ENCODE assay signal across 7 mouse cellular contexts in genomic region chr11:101131701-101132100, GRCm38 (mm10). TPM values are rescaled to one million over a fixed set of nuclear protein-coding genes. Genes with fewer than 3 reads are reported as not detected.
DNase-seq lines count a peak whose midpoint lies in the region; ATAC-seq and TF ChIP-seq lines count a peak whose summit lies in the region.

No protein-coding gene starts in this region.

- no peaks in the 10 kb centered on the region; the same call in 1 of the 2 replicates for H3K4me1 ChIP-seq in kidney, postnatal 0 days (replicated peaks; ENCODE audit: insufficient read depth, low read length)
- H3K4me1 ChIP-seq in kidney, embryonic 15.5 days: peaks cover 9% of the 10 kb centered on the region

- no peaks in the 10 kb centered on the region for H3K27me3 ChIP-seq in kidney, postnatal 0 days (ENCODE audit: insufficient read depth, low read length)
- no peaks in the 10 kb centered on the region for H3K27me3 ChIP-seq in kidney, embryonic 15.5 days

- no peak overlapping the region for H3K9ac ChIP-seq in kidney, postnatal 0 days (ENCODE audit: low read depth, low read length)
- no peak overlapping the region for H3K9ac ChIP-seq in kidney, embryonic 15.5 days

- H3K4me3 ChIP-seq in kidney, postnatal 0 days (replicated peaks; ENCODE audit: low read depth, low read length): no peak overlapping the region
- no peak overlapping the region for H3K4me3 ChIP-seq in kidney, embryonic 15.5 days (replicated peaks)

- ATAC-seq in kidney, postnatal 0 days (replicated peaks; ENCODE audit: low FRiP score, low read depth): no peak
- ATAC-seq in kidney, embryonic 15.5 days (replicated peaks; ENCODE audit: low FRiP score): no peak

- 0 out of 2 replicates have a peak, but pooled peaks cover 2% of the 10 kb centered on the region for H3K36me3 ChIP-seq in kidney, postnatal 0 days (ENCODE audit: insufficient read depth, low read length)
- peaks cover 3% of the 10 kb centered on the region for H3K36me3 ChIP-seq in kidney, embryonic 15.5 days

- WGBS in kidney, postnatal 0 days: 91% methylated on average over 6 of the region's 6 CpGs
- WGBS in kidney, embryonic 15.5 days: 89% methylated on average over 6 of the region's 6 CpGs

- TF ChIP-seq CTCF in kidney, postnatal 0 days (IDR thresholded peaks at IDR 0.05; ENCODE audit: low read depth): peak; percentile 60

- H3K9me3 ChIP-seq in kidney, postnatal 0 days (replicated peaks; ENCODE audit: low read length): no peaks in the 10 kb centered on the region
- no peaks in the 10 kb centered on the region; the same call in 1 of the 2 replicates for H3K9me3 ChIP-seq in kidney, embryonic 15.5 days (replicated peaks)

- no peak overlapping the region for H3K27ac ChIP-seq in kidney, postnatal 0 days
- H3K27ac ChIP-seq in kidney, embryonic 15.5 days: no peak overlapping the region

- peak; percentile 40 for DNase-seq in kidney, postnatal 0 days (ENCODE audit: low spot score)
- peak; percentile 78 for DNase-seq in 416B (ENCODE audit: low read depth)
- DNase-seq in CD4-positive helper T cell, adult 2 months (ENCODE audit: low read depth, low spot score): peak; percentile 35
- DNase-seq in embryo, embryonic 11 days: peak; percentile 47
- DNase-seq in layer of hippocampus, adult 18-20 months (ENCODE audit: low spot score in 2 of 2): no peak
- DNase-seq in heart, adult 8-10 months (ENCODE audit: low spot score): no peak

- H3K4me2 ChIP-seq in kidney, postnatal 0 days (ENCODE audit: low read length): no peak overlapping the region
- no peak overlapping the region for H3K4me2 ChIP-seq in kidney, embryonic 15.5 days

RNA-seq across cellular contexts. Expression of gene Tubg1, which starts 12.0 kb away (rescaled TPM):
- polyA plus RNA-seq in kidney, postnatal 0 days (2015; fragmentation: Nextera tagmentation; extraction: Ambion mirVana): 48.4 and 56.7 TPM in 2 replicates
- polyA plus RNA-seq in kidney, embryonic 15.5 days (2015; fragmentation: Nextera tagmentation; extraction: Ambion mirVana): 86.3 and 99.6 TPM in 2 replicates
- total RNA-seq in layer of hippocampus, adult 18-20 months (2021): 10 to 100 TPM; 43.7 to 46.5 TPM
- 10 to 100 TPM; 23.2 to 27.3 (median 25.4) TPM for total RNA-seq in heart, adult 8-10 months (2022)

RNA-seq across cellular contexts. Expression of gene Retreg3, which starts 12.0 kb away (rescaled TPM):
- 23.2 and 23.7 TPM in 2 replicates for polyA plus RNA-seq in kidney, postnatal 0 days (2015; fragmentation: Nextera tagmentation; extraction: Ambion mirVana)
- polyA plus RNA-seq in kidney, embryonic 15.5 days (2015; fragmentation: Nextera tagmentation; extraction: Ambion mirVana): 21.3 and 24.5 TPM in 2 replicates
- 10 to 100 TPM; 57.2 to 58.1 TPM for total RNA-seq in layer of hippocampus, adult 18-20 months (2021)
- 10 to 100 TPM; 26.5 to 31.2 (median 29.0) TPM for total RNA-seq in heart, adult 8-10 months (2022)

RNA-seq across cellular contexts. Expression of gene Tubg2, which starts 24.0 kb away (rescaled TPM):
- 4.3 and 4.9 TPM in 2 replicates for polyA plus RNA-seq in kidney, postnatal 0 days (2015; fragmentation: Nextera tagmentation; extraction: Ambion mirVana)
- polyA plus RNA-seq in kidney, embryonic 15.5 days (2015; fragmentation: Nextera tagmentation; extraction: Ambion mirVana): 3.8 and 4.2 TPM in 2 replicates
- 10 to 100 TPM; 40.2 to 42.7 TPM for total RNA-seq in layer of hippocampus, adult 18-20 months (2021)
- total RNA-seq in heart, adult 8-10 months (2022): 1 to 10 TPM; 2.7 to 4.9 (median 3.0) TPM

RNA-seq across cellular contexts. Expression of gene Psmc3ip, which starts 36.5 kb away (rescaled TPM):
- 23.2 and 26.4 TPM in 2 replicates for polyA plus RNA-seq in kidney, postnatal 0 days (2015; fragmentation: Nextera tagmentation; extraction: Ambion mirVana)
- polyA plus RNA-seq in kidney, embryonic 15.5 days (2015; fragmentation: Nextera tagmentation; extraction: Ambion mirVana): 37.3 and 38.0 TPM in 2 replicates
- 1 to 10 TPM; 3.4 to 5.4 TPM for total RNA-seq in layer of hippocampus, adult 18-20 months (2021)
- 1 to 10 TPM; 2.3 to 3.1 (median 2.8) TPM for total RNA-seq in heart, adult 8-10 months (2022)

RNA-seq across cellular contexts. Expression of gene Cntnap1, which starts 38.6 kb away (rescaled TPM):
- 0.75 and 0.78 TPM in 2 replicates for polyA plus RNA-seq in kidney, postnatal 0 days (2015; fragmentation: Nextera tagmentation; extraction: Ambion mirVana)
- 1.9 and 2.0 TPM in 2 replicates for polyA plus RNA-seq in kidney, embryonic 15.5 days (2015; fragmentation: Nextera tagmentation; extraction: Ambion mirVana)
- 100 to 1,000 TPM; 154 to 162 TPM for total RNA-seq in layer of hippocampus, adult 18-20 months (2021)
- total RNA-seq in heart, adult 8-10 months (2022): 1 to 10 TPM; 1.1 to 2.9 (median 1.5) TPM

Comparison
In these comparisons a context has a peak if more than half of its experiments do, and no peak if none do; other contexts are left out.
1. DNase-seq: peak in kidney, postnatal 0 days (single experiment), 416B (single experiment), CD4-positive helper T cell, adult 2 months (single experiment) and embryo, embryonic 11 days (single experiment); none in layer of hippocampus, adult 18-20 months (0 of 2) and heart, adult 8-10 months (single experiment).
2. RNA of gene Tubg2, which starts 24.0 kb away (total RNA-seq): 40.2 to 42.7 TPM in layer of hippocampus, adult 18-20 months; 2.7 to 4.9 TPM in heart, adult 8-10 months; every median in the first group is over 4 times any median in the second.